Mouse (Mus musculus) right cerebral cortex, postnatal 25 days (tissue): ENCODE data around the gene Gpam.

ENCODE experiments used
- DNase-seq: peaks from one replicate; pipeline ENCODE4 v3.0.0; 2022

Gpam gene

GRCm38 (mm10) chr19:55137884-55138283, 10.8 kb upstream of the Gpam start:
- DNase-seq, result no peak

- no peak for DNase-seq
Observed at GRCm38 (mm10) chr19:55136693-55137427, 9.8 kb upstream of the Gpam start.

GRCm38 (mm10) chr19:55135918-55136317, 8.9 kb upstream of the Gpam start:
- DNase-seq, result no peak

- DNase-seq, result no peak
Observed at GRCm38 (mm10) chr19:55134521-55134920, 7.5 kb upstream of the Gpam start.

GRCm38 (mm10) chr19:55132476-55132875, 5.4 kb upstream of the Gpam start:
- no peak for DNase-seq

GRCm38 (mm10) chr19:55131747-55132146, 4.7 kb upstream of the Gpam start:
- no peak for DNase-seq

GRCm38 (mm10) chr19:55128469-55128868, 1.4 kb upstream of the Gpam start:
- DNase-seq, result no peak

- no peak for DNase-seq
Observed at GRCm38 (mm10) chr19:55125456-55125855, 1.6 kb downstream of the Gpam start.

GRCm38 (mm10) chr19:55123001-55123536, 4.0 kb downstream of the Gpam start:
- no peak for DNase-seq

- DNase-seq, result no peak
Observed at GRCm38 (mm10) chr19:55122351-55122980, 4.6 kb downstream of the Gpam start.

- no peak for DNase-seq
Observed at GRCm38 (mm10) chr19:55121836-55122235, 5.2 kb downstream of the Gpam start.

GRCm38 (mm10) chr19:55120518-55121244, 6.4 kb downstream of the Gpam start:
- DNase-seq, result no peak

- DNase-seq, result no peak
Observed at GRCm38 (mm10) chr19:55119541-55119940, 7.5 kb downstream of the Gpam start.

GRCm38 (mm10) chr19:55117991-55118390, 9.0 kb downstream of the Gpam start:
- DNase-seq, result no peak

GRCm38 (mm10) chr19:55117059-55117815, 9.8 kb downstream of the Gpam start:
- no peak for DNase-seq

- DNase-seq, result no peak
Observed at GRCm38 (mm10) chr19:55115532-55115931, 11.5 kb downstream of the Gpam start.

- no peak for DNase-seq
Observed at GRCm38 (mm10) chr19:55114825-55115395, 12.1 kb downstream of the Gpam start.

GRCm38 (mm10) chr19:55107896-55108295, 19.1 kb downstream of the Gpam start:
- no peak for DNase-seq

GRCm38 (mm10) chr19:55105969-55106368, 21.1 kb downstream of the Gpam start:
- no peak for DNase-seq

- DNase-seq, result peak; percentile 31
Observed at GRCm38 (mm10) chr19:55103081-55103830, 23.8 kb downstream of the Gpam start.

- no peak for DNase-seq
Observed at GRCm38 (mm10) chr19:55101659-55102058, 25.4 kb downstream of the Gpam start.
